Mouse (Mus musculus) E14TG2a.4 (cell line): Measurements from ENCODE around the gene Atl1.

Experiments used
- CTCF ChIP-seq: conservative IDR thresholded peaks from 2 replicates; pipeline ENCODE4 v1.5.1; 2014; ENCODE audit warnings: low read length
- NANOG ChIP-seq: IDR thresholded peaks from 2 replicates; pipeline ENCODE4 v1.6.1; 2014; ENCODE audit warnings: borderline replicate concordance, low read length, mixed read lengths
- POU5F1 ChIP-seq: IDR thresholded peaks from 2 replicates; pipeline ENCODE4 v1.6.1; 2014; ENCODE audit warnings: low read length, borderline replicate concordance

- no peak for TF ChIP-seq CTCF
- no peak for TF ChIP-seq NANOG
- TF ChIP-seq POU5F1: no peak
Observed at GRCm38 (mm10) chr12:70011681-70012080, 119.3 kb downstream of the Atl1 start.
